Mouse (Mus musculus): ENCODE measurements at regions not wholly inside any gene's neighbourhood (a gene's known extent, or its start where the extent isn't known, plus 50 kb on each side); places are given as distances from the start of the nearest gene placed in this dataset.

- TF ChIP-seq CTCF (IDR thresholded peaks at IDR 0.05; ENCODE audit: control insufficient read depth, insufficient read depth, insufficient read length) (no peak), CEBPB (IDR thresholded peaks at IDR 0.05; ENCODE audit: low read depth) (no peak), FOSL1 (IDR thresholded peaks at IDR 0.05; ENCODE audit: insufficient read depth, low read length, poor library complexity, severe bottlenecking) (no peak), MAX (IDR thresholded peaks at IDR 0.05) (no peak)
These were observed 199.2 kb downstream of the Agtpbp1 start for GRCm38 (mm10) chr13:59385824-59386223.

All from C2C12 (cell line).